Mouse (Mus musculus) liver, embryonic 14.5 days (tissue): ENCODE measurements around the gene Ntm.

ENCODE experiments used
- CTCF ChIP-seq: IDR thresholded peaks from 2 replicates; pipeline ENCODE4 v1.5.1; 2016; ENCODE audit warnings: antibody characterized with exemption, low read depth, control low read depth
- EP300 ChIP-seq: IDR thresholded peaks from 2 replicates; pipeline ENCODE4 v1.6.1; 2016; ENCODE audit warnings: antibody characterized with exemption, low read depth

- TF ChIP-seq CTCF, result no peak
- no peak for TF ChIP-seq EP300
These were observed 299.7 kb downstream of the Ntm start for GRCm38 (mm10) chr9:29663286-29663685.
